Mouse (Mus musculus): ENCODE measurements around the gene Alox12b.

Gene Alox12b

DNA sequence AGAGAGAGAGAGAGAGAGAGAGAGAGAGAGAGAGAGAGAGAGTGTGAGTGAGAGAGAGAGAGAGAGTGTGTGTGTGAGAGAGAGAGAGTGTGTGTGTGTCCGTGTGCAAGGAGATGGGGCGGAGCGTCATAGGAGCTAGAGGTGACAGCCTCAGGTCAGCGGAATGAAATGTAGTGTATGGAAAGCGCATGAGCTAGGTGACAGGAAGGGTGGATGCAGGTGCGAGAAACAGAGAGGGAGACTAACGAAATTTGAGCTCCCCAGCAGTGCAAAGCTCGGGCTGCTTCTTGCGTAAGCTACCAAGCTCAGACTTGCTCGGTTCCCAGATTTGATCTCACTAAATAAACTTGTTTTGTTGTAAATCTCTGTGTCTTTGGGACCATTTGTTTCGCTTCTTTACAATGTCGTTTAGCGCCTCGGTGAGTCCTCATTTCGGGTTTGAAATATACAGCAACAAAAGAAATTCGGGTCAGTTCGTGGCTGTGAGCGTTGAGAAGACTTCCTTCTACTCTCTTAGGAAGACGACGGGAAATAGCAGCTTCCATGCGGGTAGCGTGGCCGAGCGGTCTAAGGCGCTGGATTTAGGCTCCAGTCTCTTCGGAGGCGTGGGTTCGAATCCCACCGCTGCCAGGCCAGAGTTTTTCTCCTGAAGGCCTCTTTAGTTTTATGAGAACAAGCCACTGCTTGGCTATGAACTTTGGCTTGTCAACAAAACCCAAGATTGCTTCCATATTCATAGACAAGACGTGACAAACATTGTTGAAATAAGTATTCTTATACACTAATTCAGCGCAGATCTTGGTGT, 32.9 kb upstream of the Alox12b start:
- peak; percentile 94 to 95 for DNase-seq

DNA sequence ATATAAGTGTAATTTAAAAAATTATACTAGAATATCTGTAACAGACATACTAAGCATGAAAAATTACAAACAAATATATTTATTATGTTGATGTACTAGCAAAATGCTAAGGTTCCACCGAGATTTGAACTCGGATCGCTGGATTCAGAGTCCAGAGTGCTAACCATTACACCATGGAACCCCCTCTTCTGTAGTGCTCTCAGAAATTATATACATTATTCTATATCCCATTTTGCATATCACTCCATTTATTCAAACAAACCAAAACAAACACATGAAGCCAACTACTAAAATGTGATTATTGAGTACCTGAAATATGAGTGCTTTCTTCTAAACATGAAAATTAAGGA, 32.3 kb upstream of the Alox12b start:
- peak; percentile 80 to 87 for DNase-seq

DNA sequence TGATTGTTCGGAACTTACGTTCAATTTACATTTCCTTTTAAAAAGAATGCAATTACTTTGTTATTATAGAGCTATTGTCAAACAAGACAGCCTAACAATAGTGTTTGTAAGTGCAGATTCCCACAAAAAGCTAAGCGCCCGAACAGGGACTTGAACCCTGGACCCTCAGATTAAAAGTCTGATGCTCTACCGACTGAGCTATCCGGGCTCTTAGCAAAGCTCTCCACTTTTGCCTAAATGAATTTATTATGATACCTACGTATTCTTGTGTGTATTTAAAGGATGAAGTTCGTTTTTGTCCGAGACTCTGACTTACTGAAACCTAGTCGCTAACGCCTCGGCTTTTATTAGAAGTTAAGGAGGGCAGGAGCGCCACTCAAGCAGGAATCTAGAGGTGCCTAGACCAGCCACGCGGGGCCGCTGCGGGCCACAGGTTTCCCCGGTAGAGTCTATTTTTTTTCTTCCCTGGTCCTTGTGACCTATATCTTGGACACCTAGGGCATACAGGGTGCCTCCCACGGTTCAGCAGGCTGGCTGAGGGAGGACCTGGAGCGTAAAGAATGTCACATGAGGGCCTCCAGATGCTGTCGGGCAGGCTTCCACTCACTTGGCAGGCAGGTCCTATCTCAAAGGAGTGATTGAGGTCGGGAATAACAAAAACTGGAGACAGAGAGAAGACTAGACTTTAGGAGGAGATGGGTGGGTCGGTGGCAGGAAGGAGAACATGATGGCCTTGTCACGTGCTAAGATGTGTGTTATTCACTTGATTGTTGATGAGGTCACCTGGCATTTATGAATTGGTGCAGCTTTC, 31.5 kb upstream of the Alox12b start:
- DNase-seq: peak; percentile 88 to 91

DNA sequence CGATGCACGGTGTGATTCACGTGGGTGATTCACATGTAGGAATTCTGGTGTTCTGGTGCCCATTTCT, 31.1 kb upstream of the Alox12b start, which contains the start of gene Aloxe3:
Gene Aloxe3, plus strand, starts transcription at position 45 of the 67 bp plus-strand sequence.
- DNase-seq: no peak

DNA sequence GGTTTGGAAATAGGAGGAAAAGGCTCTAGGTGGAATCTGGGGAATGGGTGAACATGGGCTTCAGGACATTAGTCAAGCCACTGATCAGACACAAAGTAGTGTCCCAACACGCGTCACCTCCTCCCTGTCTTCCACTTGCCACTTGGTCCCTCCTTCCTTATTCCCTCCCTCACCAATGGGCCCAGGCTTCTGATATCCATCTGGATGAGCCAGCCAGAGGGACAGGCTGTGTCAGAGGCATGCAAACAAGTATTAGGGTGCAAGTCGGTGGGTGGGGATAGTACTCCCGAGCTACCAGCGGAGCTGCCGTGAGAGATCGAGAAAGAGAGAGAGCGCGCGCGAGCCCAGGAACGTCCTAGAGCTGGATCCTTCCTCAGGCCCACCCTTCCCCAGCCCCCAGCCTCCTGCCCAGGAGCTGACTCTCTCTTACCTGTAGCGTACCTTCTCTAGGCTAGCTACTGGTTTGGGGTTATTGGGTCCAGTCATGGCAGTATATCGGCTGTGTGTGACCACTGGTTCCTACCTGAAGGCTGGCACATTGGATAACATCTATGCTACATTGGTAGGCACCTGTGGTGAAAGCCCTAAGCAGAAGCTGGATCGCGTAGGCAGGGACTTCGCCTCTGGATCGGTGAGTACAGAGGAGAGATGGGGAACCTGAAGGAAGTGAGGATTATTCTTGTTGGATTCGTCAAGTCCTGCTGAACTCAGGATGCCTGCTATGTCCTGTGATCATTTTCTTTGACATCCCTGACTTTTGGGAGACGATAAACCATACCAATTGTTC, 30.7 kb upstream of the Alox12b start:
- DNase-seq: peak; percentile 41 to 59

DNA sequence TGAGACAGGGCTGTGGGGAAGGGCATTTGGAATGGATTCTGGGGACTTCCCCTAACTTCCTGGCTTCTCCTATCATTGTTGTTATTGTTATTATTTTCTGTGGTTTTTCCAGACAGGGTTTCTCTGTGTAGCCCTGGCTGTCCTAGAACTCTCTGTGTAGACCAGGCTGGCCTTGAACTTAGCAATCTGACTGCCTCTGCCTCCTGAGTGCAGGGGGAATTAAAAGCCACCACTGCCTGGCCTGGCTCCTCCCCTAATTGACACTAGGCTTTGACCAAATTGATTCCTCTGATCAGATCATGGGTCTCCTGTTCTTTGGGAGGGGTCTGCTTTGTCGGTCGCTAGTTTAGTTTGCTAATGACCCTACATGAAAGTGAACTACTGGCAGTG, 30.1 kb upstream of the Alox12b start:
- no peak for DNase-seq

DNA sequence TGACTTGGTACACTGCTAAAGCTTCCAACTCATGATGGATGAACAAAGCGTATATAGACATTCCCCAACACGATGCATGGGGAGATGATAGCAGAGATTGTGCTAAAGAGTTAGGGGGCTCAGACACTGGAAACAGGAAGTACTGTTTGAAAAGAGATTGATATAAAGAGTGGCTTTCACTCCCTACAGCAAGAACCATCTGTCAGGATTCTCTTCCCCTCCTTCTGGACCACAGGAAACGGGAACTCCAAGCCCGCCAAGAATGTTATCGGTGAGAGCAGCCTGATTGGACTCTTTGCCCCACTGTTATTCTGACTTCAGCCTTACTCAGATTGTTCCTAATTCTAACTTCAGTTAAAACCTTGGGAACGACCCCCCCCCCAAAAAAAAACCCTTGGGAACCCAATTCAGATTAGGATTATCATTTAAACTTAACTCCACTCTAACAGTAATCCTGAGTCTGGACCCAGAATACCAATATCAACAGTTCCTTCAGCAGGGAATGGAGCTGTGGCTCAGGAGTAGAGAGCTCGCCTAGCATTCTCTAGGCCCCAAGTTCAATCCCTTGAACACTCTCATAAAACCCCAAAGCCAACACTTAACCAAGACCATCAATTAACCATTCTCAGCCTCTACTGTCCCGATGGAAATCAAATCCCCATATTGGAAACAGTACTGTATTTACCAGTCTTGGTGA, 28.2 kb upstream of the Alox12b start:
- DNase-seq: no peak

DNA sequence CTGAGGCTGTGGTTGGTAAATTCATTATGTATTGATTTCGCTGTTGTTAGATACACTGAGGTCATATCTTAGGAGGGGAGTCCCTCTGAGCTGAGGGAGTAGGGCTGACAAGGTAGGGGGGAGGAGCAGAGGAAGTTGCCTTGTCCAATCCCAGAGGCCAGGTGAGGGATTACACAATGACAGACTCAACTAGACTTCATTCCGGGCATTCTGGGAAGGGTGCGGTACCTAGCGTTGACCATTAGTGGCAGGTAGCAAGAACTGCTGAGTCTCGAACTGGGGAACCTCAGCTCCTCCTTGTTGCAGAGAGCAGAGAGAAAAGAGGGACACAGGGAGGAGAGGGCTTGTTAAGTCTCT, 23.2 kb upstream of the Alox12b start:
- DNase-seq: no peak

DNA sequence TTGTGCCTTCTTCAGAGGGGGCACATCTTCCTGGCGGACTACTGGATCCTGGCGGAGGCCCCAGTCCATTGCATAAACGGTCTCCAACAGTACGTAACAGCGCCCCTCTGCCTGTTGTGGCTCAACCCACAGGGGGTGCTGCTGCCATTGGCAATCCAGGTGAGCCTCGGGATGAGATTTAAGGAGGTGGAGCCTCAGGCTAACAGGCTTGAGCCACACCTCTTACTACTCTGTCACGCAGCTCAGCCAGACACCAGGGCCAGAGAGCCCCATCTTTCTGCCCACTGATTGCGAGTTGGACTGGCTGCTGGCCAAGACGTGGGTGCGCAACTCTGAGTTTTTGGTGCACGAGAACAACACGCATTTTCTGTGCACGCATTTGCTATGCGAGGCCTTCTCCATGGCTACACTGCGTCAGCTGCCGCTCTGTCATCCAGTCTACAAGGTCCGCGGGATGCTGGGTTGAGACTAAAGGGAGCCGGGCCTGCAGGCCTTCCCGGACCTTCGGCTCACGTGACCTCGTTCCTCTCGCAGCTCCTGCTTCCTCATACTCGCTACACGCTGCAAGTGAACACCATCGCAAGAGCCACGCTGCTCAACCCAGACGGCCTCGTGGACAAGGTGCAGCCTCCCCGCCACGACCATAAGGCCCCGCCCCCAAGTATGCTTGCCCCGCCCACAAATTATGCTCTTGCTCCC, 22.7 kb upstream of the Alox12b start:
- peak; percentile 71 to 75 for DNase-seq

DNA sequence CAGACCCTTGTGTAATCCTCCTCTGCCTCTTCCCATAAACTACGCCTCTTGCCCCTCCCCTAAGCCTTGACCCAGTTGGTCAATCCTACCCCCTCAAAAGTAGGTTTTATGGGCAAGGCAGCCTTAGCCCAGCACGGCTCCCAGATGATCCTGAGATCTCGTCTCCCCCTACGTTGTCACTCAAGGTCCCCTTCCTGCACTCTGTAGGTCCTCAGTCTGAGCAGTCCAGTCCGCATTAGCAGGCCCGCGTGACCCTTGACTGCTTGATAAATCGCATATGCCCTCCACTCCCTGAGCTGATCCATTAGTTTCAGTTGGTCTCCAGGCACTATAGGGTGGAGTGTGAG, 22.2 kb upstream of the Alox12b start:
- no peak for DNase-seq

DNA sequence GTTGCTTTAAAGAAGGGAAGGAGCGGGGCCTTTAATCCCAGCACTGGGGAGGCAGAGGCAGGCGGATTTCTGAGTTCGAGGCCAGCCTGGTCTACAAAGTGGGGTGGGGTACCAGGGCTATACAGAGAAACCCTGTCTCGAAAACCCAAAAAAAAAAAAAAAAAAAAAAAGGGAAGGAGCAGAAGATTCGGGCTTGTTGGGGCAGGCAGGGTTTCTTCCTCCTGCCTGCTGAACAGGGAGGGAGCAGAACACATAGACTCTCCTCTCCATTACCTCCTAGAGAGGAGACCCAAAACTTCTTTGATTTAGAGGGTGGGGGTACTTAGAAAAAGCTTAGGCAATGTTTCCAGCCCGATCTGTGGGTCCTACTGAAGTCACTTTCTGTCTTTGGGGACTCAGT, 21.4 kb upstream of the Alox12b start:
- DNase-seq: no peak

DNA sequence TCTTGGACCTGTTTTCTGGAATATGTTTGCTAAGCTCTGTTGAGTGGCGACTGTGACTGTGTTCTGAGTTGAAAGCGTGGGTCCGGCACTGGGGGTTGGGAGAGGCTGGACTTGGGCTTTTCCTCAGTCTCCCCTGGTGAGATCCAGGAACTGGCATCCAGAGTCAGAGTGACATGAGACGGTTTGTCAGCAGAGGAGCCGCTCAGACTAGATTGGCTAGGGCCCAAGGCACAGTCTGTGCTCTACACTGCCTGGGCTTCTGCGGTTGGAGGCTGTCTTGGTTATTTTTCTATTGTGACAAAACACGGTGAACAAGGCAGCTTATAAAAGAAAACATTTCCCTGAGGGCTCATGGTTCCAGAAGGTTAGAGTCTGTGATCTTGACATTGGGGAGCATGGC, 9.2 kb upstream of the Alox12b start:
- peak; percentile 68 to 73 for DNase-seq

DNA sequence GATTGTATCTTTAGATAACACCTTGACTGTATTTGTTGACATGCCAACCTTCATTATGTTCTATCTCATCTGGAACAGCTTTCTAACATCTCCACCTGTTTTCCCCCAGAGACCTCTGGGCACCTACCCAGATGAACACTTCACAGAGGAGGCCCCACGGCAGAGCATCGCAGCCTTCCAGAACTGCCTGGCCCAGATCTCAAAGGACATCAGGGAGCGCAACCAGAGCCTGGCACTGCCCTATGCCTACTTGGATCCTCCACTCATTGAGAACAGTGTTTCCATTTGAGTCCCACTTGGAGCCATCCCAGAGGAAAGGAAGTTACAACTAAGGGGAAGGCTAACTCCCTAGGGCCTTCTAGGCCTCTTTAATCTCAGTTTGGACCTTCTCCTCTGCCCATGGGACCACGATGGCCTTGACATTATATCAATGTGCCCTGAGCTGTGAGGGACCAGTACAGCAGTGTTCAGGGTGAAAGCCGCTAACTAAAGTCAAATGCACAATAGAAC, 8.3 kb upstream of the Alox12b start:
- DNase-seq: peak; percentile 52 to 63

DNA sequence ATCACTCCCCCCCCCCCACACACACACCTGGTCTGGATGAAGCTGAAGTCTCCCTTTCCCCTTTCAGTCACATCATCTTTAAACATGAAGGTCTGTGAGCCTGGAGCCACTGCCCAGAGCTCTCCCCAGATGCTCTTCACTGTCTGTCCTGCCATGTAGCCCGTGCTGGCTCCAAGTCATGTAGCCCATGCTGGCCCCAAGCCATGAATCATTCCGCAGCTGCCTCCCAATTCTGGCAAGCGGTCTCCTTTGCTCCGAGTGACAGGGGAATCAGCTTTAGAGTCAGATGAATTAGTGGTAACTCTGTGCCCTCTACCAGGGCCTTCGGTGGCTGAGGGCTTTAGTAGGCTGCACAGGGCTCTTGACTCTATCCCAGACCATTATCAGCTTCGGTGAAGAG, 7.1 kb upstream of the Alox12b start:
- DNase-seq: peak; percentile 82 to 86

DNA sequence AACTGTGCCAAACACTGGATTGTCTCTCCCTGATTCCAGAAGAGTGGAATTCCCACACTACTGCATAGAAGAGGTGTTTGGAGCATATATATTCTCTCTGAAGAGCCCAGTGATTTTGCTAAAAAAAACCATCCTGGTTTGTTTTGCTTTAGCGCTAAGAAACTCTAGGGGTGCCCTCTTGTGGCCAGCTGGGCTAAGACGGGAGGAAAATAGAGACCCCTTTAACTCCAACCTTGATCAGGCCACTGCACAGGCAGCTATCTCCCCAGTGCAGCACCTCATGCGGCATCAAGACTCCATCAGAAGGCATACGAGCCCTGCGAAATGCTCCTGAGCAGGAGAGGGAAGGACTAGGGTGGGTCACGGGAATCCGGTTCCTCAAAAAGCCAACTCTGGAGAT, 6.3 kb upstream of the Alox12b start:
- DNase-seq: peak; percentile 92

DNA sequence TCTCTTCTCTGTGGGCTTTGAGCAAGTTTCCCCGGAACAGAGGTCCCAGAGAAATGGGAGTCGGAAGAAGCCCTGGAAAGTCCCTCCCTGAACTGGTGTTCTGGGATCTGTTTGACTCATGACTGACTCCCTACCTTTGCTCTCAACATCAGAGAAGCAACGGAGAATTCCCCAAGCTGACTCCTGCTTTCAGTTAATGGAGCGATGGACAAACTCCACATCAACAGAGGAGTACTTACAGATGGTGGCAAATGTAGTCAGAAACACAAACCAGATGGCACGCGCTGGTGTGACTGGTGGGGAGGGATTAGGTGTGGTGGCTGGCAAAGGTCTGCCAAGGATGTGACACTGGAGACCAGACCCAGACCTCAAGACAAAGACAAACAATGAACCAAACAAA, 5.8 kb upstream of the Alox12b start:
- DNase-seq: no peak

DNA sequence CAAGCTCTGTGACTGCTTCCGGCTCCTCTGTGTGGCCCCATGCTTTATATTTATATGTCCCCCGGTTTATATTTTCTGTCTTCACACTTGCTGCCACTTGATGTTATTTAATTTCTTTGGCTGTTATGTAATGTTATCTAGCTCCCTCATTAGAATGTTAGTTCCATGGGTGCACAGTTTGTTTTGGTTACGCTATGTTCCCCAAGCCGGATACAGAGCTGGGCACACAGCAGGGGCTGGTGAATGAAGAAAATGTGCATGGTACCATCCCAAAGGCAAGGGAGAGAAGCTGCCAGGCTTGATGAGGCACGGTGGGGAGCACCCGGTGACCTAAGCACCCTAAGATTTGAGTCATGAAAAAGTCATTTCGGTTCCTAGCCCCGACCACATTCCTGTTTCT, 3.0 kb upstream of the Alox12b start:
- no peak for DNase-seq

DNA sequence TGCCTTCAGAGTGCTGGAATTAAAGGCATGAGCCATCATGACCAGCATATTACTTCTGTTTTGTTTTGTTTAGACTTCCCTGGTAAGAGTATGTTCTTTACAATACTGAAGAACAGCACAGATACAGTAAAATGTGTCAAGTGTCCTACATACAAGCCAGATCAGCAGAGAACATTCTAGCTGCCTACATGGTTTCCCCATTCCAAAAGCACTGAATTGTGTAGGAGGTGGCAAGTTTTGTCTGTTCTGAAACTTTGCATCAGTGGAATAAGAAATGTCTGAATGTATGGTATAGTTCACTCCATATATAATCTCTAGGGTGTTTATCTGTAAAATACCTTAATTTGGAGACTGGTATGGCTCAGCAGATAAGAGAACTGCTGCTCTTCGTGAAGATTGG, 1.4 kb upstream of the Alox12b start:
- no peak for DNase-seq

DNA sequence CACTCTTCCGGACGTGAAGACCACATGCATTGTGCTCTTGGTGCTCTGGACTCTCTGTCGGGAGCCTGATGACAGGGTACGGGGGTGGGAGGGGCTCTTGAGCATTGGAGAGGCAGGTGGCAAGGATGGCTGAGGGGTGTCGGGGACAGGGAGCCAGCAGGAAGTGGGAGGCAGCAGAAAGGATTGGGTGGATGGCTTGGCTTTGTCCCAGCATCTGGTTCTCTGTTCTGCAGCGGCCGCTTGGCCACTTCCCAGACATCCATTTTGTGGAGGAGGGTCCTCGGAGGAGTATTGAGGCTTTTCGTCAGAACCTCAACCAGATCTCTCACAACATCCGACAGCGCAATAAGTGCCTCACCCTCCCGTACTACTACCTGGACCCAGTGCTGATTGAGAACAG, 12.5 kb downstream of the Alox12b start:
- peak; percentile 45 to 50 for DNase-seq

DNA sequence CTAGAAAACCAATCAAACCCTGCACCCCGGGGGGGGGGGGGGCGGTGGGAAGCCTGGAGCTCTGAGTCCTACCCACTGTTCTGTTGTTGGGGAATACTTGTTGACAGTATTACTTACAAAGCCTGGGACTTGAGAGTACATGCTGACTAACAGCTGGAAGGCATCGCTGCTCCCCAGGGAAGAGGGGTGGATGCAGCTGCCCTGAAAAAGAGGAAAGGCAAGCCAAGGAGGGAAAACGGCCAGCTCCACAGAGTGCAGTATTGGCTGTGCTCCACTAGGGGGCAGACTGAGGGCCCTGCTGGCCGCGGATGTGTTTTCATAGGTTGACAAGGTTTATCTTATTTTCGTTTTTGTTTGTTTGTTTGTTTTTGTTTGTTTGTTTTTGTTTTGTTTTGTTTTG, 14.8 kb downstream of the Alox12b start:
- peak; percentile 81 to 86 for DNase-seq

DNA sequence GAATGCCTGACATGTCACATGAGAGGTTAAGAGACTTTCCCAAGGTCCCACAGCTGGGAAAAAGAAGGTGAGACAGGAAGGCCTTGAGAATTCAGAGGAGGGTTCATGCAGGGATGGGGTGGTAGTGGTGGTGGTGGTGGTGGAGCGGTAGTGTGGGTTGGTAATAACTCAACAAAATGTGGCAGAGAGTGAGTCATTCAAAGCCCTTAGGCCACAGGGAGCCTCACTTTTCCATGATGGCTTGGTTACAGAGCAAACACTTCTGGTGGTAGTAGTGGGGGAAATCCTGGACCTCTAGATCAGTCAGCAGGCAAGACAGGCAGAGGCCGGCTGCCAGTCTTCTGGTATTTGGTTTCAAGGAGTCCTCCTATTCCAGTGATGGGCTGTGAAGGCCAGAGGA, 15.8 kb downstream of the Alox12b start:
- no peak for DNase-seq

DNA sequence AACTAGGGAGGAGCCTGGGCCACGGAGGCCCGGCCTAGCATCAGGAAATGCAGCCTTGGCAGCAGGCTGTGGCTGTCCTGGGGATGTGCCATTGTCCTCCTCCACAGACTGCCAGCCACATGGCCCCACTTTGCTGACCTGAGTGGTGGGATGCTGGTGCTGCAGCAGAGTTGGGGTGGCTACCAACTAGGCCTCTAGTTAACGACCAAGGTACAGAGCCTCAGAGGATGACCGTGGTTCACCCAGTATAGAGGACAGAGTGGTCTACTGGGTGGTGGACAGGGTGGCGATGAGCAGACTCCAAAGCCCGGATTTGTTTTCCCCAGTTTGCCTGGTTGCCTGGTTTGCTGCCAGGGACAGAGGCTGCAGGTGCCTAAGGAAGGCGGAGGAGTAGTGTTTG, 17.9 kb downstream of the Alox12b start:
- DNase-seq: no peak

DNA sequence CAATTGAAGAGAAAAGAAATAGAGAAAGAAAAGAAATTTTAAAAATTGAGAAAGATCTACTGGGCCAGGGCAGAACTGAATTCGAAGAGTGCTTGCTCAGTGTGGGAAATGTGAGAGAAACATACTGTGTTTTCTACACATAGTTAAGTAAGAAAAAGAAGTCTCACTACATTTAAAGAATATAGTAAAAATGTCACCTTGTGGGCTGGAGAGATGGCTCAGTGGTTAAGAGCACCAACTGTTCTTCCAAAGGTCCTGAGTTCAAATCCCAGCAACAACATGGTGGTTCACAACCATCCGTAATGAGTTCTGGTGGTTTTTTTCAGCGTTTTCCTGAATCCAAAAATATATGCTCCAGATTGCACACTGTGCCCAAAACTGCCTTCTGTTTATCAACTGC, 21.7 kb downstream of the Alox12b start:
- no peak for DNase-seq
